Mouse (Mus musculus): ENCODE results near the gene Cirbp. TPM values are rescaled to one million over a fixed set of nuclear protein-coding genes. Genes with fewer than 3 reads are reported as not detected.

Gene Cirbp
- total RNA-seq, 1 experiment: 69.6 TPM

DNA sequence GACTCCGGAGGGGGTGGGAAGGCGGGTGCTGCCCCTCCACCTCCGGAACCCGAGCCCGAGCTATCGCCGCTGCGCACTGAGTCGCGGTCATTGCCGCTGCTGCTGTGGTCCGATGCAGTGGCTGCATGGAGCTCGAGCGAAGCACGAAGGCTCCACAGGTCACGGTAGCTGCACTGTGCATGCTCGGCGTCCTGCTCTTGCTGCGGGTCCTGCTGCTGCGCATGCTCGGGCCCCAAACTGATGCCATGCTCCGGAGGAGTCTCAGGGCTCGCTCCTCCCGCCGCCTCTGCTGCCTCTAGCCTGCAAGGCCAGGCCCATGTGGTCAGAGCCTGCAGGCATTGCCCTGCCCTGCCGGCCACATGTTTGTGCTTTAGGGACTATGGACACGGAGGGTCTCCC lies 33.8 kb upstream of the Cirbp start:
- in situ Hi-C loops (cut with MboI; ENCODE audit: low sequenced_read_pairs in 2 of 2, unreplicated experiment in 2 of 2): no loop called here
- no peak for DNase-seq (ENCODE audit: low read depth, low spot score)
- Histone ChIP-seq H3K4me1 (ENCODE audit: control insufficient read depth in 2 of 2, insufficient read depth in 2 of 2, low read length in 2 of 2, poor library complexity in 1 of 2) (peaks cover 3 to 18% of the 10 kb centered on the region in 2 experiments; a peak in 1 of 4 replicates), H3K27ac (ENCODE audit: insufficient read depth, low read depth, low read length, poor library complexity, severe bottlenecking) (no peak overlapping the region), H3K9me3 (ENCODE audit: control insufficient read depth, insufficient read depth, low read depth, low read length) (no peaks in the 10 kb centered on the region), H3K9ac (ENCODE audit: insufficient read depth, low read depth, low read length, poor library complexity, severe bottlenecking) (peak overlapping the region; percentile 2; the same call in 1 of the 2 replicates), H3K36me3 (ENCODE audit: control insufficient read depth, insufficient read depth, low read length, poor library complexity, severe bottlenecking) (peaks cover 73% of the 10 kb centered on the region), H3K4me3 (ENCODE audit: insufficient read depth in 1 of 2, low read depth in 1 of 2, low read length in 2 of 2, poor library complexity in 1 of 2, severe bottlenecking in 1 of 2) (peak overlapping the region; percentile 5 to 9; a peak in 2 of 4 replicates)
- TF ChIP-seq MAFK (IDR thresholded peaks at IDR 0.05; ENCODE audit: insufficient read depth, low read depth, low read length) (no peak), ZNF384 (IDR thresholded peaks at IDR 0.05; ENCODE audit: low read depth, low read length) (no peak), CHD2 (IDR thresholded peaks at IDR 0.05; ENCODE audit: low read depth, low read length) (no peak), HCFC1 (IDR thresholded peaks at IDR 0.05; ENCODE audit: borderline replicate concordance, insufficient read depth, low read length) (no peak), ZC3H11A (IDR thresholded peaks at IDR 0.05; ENCODE audit: borderline replicate concordance, low read depth, low read length) (no peak)

DNA sequence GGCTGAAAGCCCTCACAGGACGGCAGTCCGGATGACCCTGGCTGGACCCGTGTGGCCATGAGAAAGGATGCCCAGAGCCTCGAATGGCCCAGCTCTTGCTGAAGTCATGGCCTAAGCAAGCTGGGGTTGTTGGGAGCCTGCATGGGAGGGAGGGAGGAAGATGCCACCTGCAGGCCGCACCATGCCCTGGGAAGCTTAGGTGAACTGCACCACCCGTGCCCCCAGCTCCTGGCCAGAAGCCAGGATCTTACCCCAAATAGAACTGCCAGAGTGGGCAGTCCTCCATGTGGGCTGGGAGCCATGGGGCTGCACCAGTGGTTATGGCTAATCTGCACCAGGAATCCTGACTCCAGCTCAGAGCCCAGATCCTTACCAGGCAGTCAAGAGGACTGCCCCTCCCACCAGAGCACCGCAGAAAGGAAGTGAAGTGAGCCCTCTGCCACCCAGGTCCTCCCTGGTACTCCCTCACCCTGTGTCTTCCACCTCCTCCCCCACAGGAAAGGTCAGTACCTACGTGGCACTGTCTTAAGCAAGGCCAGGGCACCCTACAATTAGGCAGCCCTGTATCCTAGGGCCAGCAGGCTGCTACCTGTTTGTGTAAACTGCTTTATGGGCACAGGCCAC lies 32.4 kb upstream of the Cirbp start:
- peaks cover 5 to 24% of the 10 kb centered on the region in 2 experiments; a peak in 3 of 4 replicates for H3K4me1 ChIP-seq (ENCODE audit: control insufficient read depth in 2 of 2, insufficient read depth in 2 of 2, low read length in 2 of 2, poor library complexity in 1 of 2)
- H3K9ac ChIP-seq (ENCODE audit: insufficient read depth, low read depth, low read length, poor library complexity, severe bottlenecking): no peak overlapping the region
- no peak overlapping the region for H3K27ac ChIP-seq (ENCODE audit: insufficient read depth, low read depth, low read length, poor library complexity, severe bottlenecking)
- H3K36me3 ChIP-seq (ENCODE audit: control insufficient read depth, insufficient read depth, low read length, poor library complexity, severe bottlenecking): peaks cover 60% of the 10 kb centered on the region
- DNase-seq (ENCODE audit: low read depth, low spot score): no peak
- H3K9me3 ChIP-seq (ENCODE audit: control insufficient read depth, insufficient read depth, low read depth, low read length): no peaks in the 10 kb centered on the region
- TF ChIP-seq HCFC1 (IDR thresholded peaks at IDR 0.05; ENCODE audit: borderline replicate concordance, insufficient read depth, low read length): no peak
- no peak for TF ChIP-seq ZNF384 (IDR thresholded peaks at IDR 0.05; ENCODE audit: low read depth, low read length)
- TF ChIP-seq ZC3H11A (IDR thresholded peaks at IDR 0.05; ENCODE audit: borderline replicate concordance, low read depth, low read length): no peak
- TF ChIP-seq MAFK (IDR thresholded peaks at IDR 0.05; ENCODE audit: insufficient read depth, low read depth, low read length): no peak
- TF ChIP-seq CHD2 (IDR thresholded peaks at IDR 0.05; ENCODE audit: low read depth, low read length): no peak
- no peak overlapping the region for H3K4me3 ChIP-seq (ENCODE audit: insufficient read depth in 1 of 2, low read depth in 1 of 2, low read length in 2 of 2, poor library complexity in 1 of 2, severe bottlenecking in 1 of 2)
- in situ Hi-C loops (cut with MboI; ENCODE audit: low sequenced_read_pairs in 2 of 2, unreplicated experiment in 2 of 2): no loop called here

DNA sequence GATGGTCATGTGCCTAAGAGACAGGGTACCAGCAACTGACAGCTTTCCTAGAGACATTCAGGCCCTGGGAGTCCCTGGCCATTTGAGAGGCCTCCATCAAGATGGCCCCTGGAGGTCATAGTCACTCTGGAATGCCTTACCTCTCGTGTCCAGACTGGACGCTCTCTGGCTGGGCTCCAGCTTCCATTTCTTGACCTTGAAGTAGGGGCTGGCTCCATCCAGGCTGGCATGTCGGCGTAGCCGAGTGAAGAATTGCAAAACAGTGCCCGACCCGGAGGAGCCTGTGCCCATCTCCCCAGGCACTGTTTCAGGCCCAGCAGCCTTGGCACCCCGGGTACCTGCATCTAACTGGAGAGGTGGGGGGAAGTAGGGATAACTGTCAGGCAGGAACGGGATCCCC lies 31.4 kb upstream of the Cirbp start:
- Histone ChIP-seq H3K9me3 (ENCODE audit: control insufficient read depth, insufficient read depth, low read depth, low read length) (no peaks in the 10 kb centered on the region), H3K27ac (ENCODE audit: insufficient read depth, low read depth, low read length, poor library complexity, severe bottlenecking) (no peak overlapping the region), H3K9ac (ENCODE audit: insufficient read depth, low read depth, low read length, poor library complexity, severe bottlenecking) (no peak overlapping the region), H3K36me3 (ENCODE audit: control insufficient read depth, insufficient read depth, low read length, poor library complexity, severe bottlenecking) (peaks cover 49% of the 10 kb centered on the region), H3K4me1 (ENCODE audit: control insufficient read depth in 2 of 2, insufficient read depth in 2 of 2, low read length in 2 of 2, poor library complexity in 1 of 2) (peaks cover 5 to 25% of the 10 kb centered on the region in 2 experiments; a peak in 3 of 4 replicates), H3K4me3 (ENCODE audit: insufficient read depth in 1 of 2, low read depth in 1 of 2, low read length in 2 of 2, poor library complexity in 1 of 2, severe bottlenecking in 1 of 2) (no peak overlapping the region)
- TF ChIP-seq ZC3H11A (IDR thresholded peaks at IDR 0.05; ENCODE audit: borderline replicate concordance, low read depth, low read length) (no peak), MAFK (IDR thresholded peaks at IDR 0.05; ENCODE audit: insufficient read depth, low read depth, low read length) (no peak), ZNF384 (IDR thresholded peaks at IDR 0.05; ENCODE audit: low read depth, low read length) (no peak), HCFC1 (IDR thresholded peaks at IDR 0.05; ENCODE audit: borderline replicate concordance, insufficient read depth, low read length) (no peak), CHD2 (IDR thresholded peaks at IDR 0.05; ENCODE audit: low read depth, low read length) (no peak)
- no peak for DNase-seq (ENCODE audit: low read depth, low spot score)
- in situ Hi-C loops (cut with MboI; ENCODE audit: low sequenced_read_pairs in 2 of 2, unreplicated experiment in 2 of 2): no loop called here

DNA sequence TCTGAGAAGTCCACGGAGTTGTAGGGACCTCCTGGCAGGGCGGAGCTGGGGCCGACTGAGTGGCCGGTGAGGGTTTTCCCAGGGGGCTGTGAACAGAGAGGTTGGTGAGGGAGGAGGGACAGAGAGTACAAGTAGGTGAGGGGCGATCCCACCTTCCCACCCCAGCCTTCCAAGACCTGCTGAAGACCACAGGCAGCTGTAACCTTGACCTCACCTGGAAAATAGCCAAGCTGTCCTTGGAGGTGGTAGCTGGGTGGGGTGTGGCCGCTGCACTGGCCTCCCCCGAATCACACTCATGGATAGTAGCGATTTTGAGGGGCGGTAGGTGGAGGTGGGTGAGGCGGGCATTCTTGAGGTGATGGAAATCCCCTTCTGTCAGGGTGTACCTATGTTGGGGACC lies 30.6 kb upstream of the Cirbp start:
- in situ Hi-C loops (cut with MboI; ENCODE audit: low sequenced_read_pairs in 2 of 2, unreplicated experiment in 2 of 2): no loop called here
- Histone ChIP-seq H3K9me3 (ENCODE audit: control insufficient read depth, insufficient read depth, low read depth, low read length) (no peaks in the 10 kb centered on the region), H3K36me3 (ENCODE audit: control insufficient read depth, insufficient read depth, low read length, poor library complexity, severe bottlenecking) (peaks cover 41% of the 10 kb centered on the region), H3K27ac (ENCODE audit: insufficient read depth, low read depth, low read length, poor library complexity, severe bottlenecking) (no peak overlapping the region), H3K4me3 (ENCODE audit: insufficient read depth in 1 of 2, low read depth in 1 of 2, low read length in 2 of 2, poor library complexity in 1 of 2, severe bottlenecking in 1 of 2) (no peak overlapping the region), H3K9ac (ENCODE audit: insufficient read depth, low read depth, low read length, poor library complexity, severe bottlenecking) (no peak overlapping the region), H3K4me1 (ENCODE audit: control insufficient read depth in 2 of 2, insufficient read depth in 2 of 2, low read length in 2 of 2, poor library complexity in 1 of 2) (peaks cover 5 to 22% of the 10 kb centered on the region in 2 experiments; a peak in 3 of 4 replicates)
- DNase-seq (ENCODE audit: low read depth, low spot score): no peak
- no peak for TF ChIP-seq ZC3H11A (IDR thresholded peaks at IDR 0.05; ENCODE audit: borderline replicate concordance, low read depth, low read length)
- TF ChIP-seq ZNF384 (IDR thresholded peaks at IDR 0.05; ENCODE audit: low read depth, low read length): no peak
- no peak for TF ChIP-seq HCFC1 (IDR thresholded peaks at IDR 0.05; ENCODE audit: borderline replicate concordance, insufficient read depth, low read length)
- TF ChIP-seq CHD2 (IDR thresholded peaks at IDR 0.05; ENCODE audit: low read depth, low read length): no peak
- TF ChIP-seq MAFK (IDR thresholded peaks at IDR 0.05; ENCODE audit: insufficient read depth, low read depth, low read length): no peak

Measured in ES-E14 (cell line).